Mouse (Mus musculus): Measurements from ENCODE around the gene G6pc3.

DNA sequence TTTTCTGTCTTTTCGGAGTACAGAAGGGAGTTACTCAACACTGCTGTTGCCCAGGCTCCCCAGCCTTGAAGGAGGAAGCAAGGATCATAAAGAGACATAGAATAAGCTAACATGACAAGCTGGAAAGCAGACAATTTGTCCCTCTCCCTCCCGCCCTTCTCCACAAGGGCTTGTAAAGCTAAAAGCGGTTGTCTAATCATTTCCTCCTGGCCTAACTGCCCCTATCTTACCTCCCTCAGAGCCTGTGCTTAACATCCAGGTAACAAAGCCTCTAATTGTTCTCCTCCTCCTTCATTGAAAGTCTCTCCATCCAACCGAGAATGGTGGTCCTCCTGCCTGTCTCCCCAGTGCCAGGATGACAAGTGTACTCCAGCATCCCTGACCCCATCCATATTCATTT is 1.4 kb downstream of the G6pc3 start:
- TF ChIP-seq CTCF (IDR thresholded peaks at IDR 0.05) (no peak), EP300 (IDR thresholded peaks at IDR 0.05; ENCODE audit: insufficient read depth, low read depth, low read length) (no peak), POLR2A (IDR thresholded peaks at IDR 0.05; ENCODE audit: insufficient read depth, low read depth, low read length) (no peak)

Data from heart, adult 2 months (tissue).